Mouse (Mus musculus) liver, embryonic 14 days (tissue): ENCODE measurements around the gene Rpl27. TPM values are rescaled to one million over a fixed set of nuclear protein-coding genes. Genes with fewer than 3 reads are reported as not detected.

ENCODE experiments used
- polyA plus RNA-seq: library from polyadenylated mRNA; depleted of rRNA; stranded (reverse); fragments of >200 nt; gene quantifications from 2 replicates; pipeline ENCODE4 v1.2.3, GENCODE M21; 2012; rRNA removed

The Rpl27 gene
- polyA plus RNA-seq: 934 and 1,025 TPM in 2 replicates

DNA sequence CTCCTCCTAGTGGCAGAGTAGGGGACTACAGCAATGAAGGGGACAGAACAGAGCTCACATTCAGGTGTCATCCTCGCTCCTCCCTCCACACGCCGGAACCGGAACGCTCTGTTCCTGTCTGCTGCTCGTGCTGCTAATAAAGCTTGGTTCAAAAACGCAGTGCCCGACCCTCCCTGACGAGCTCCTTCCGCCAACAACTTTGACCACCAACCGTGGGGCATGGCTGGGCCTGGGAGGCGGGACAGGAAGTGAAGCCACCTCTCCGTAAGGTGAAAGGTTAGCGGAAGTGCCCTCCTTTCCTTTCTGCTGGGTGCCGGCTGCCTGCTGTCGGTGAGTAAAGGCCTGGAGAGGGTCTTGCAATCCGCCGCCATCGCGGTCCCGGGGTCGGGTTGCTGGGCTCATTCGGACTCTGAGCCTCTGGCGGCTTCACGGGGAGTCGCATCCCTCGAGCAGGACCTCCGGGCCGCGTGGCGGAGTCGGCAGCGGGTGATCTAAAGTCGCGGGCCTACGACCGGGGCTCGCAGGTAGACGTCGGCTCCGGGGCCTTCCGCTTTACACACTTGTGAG is at the start of gene Rpl27:
Rpl27 (plus strand) TSS at position 172 of the 567 bp plus-strand sequence.

DNA sequence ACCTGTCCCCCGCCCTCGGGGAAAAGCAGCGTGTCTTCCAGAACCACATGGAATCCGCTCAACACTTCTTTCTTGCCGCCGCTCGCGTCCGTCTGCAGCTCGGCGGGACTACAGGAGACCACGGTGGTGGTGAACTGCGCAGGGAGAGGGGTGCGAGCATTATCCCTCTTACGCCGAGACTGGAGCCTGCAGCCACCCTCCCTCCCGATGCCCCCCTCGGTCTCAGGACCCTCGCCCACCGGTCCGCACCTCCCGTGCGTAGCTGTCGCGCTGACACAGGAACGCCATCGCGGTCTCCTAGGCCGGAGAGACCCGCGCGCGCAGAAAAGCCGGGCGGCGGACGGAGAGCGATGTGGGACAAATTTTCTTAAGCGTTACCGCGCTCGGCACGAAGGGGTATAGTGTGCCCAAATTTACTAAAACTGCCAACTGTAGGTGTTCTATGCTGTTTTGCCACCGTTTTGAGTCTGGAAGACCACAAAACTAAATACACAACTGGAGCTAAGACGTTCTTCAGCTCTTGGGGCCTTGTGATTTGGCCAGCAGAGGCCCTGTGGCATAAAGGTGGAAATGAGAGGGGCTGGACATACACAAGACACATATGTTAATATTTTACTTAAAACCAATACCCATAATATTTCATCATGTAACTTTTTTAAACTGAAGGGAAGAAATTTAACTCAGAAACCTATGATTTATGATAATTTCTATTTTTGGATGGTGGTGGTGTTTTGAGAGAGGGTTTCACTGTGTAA is 24.8 kb upstream of the Rpl27 start, which contains the start of gene Aarsd1:
Aarsd1 (minus strand) TSS at position 515 of the 755 bp plus-strand sequence.

GRCm38 (mm10) chr11:101424105-101424851 is 17.8 kb upstream of the Rpl27 start, which contains the start of gene Gm27029:
Gm27029 (minus strand) TSS chr11:101424796.

DNA sequence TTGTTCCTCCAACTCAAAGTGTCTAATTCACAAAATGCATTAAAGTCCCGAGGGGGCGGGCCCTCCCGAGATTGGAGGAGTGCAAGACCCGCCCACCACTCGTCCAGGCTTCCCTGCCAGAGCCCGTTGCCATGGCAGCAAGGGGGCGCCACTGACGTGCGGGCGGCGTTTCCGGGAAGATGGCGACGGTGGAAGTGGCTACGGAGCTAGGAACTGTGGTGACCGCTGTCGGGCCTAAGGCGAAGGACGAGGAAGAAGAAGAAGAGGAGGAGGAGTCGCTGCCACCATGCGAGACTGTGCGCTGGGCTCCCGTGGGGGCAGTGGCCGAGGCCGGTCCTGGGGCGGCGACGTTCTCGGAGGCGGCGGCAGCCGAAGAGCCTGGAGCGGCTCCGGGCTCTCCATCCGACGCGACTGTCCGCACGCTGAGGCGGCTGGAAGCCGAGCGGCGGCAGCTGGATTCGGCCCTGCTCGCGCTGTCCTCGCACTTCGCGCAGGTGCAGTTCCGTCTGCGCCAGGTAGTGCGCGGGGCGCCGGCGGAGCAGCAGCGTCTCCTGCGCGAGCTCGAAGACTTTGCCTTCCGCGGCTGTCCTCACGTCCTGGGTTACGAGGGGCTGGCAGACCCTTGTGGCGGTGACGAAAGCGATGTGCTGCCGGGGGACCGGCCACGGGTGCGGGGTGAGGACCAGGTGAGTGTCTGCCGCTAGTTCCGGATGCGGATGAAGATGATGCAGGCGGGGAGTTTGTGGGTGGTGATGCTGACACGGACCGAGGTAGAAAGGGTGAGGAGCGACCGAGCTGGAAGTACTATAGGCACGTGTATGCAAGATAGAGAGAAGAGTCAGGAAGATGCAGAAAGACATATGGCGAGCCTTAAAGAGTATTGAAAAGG is 16.9 kb upstream of the Rpl27 start, which contains the start of the genes Rundc1 and Ptges3l:
Rundc1 (plus strand) TSS at position 161 of the 889 bp plus-strand sequence.
Ptges3l (minus strand) TSS at position 409 of the 889 bp plus-strand sequence.

DNA sequence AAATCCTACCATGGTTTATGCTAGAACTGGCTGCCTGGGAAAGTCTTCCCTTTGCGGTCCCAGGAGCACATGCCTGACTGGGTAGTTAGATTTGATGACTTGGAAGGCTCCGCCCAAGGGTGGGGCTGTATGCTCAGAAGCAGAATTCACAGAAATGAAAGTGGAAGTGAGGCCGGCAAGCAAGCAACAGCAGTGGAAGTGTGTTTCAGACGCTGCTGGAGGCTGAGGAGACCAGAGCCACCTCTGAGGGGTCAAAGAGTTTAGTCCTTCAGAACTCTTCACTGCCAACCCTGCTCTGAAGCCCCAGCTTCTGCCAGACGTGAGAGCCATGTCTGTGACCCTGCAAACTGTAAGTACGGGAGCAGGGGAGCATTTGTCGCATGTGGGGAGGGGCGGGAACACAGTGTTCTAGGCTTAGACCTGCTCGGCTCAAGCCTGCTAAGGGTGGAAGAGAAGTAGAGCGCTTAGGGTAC is 6.2 kb downstream of the Rpl27 start, which contains the start of gene Ifi35:
Ifi35 (plus strand) TSS at position 134 of the 473 bp plus-strand sequence.

DNA sequence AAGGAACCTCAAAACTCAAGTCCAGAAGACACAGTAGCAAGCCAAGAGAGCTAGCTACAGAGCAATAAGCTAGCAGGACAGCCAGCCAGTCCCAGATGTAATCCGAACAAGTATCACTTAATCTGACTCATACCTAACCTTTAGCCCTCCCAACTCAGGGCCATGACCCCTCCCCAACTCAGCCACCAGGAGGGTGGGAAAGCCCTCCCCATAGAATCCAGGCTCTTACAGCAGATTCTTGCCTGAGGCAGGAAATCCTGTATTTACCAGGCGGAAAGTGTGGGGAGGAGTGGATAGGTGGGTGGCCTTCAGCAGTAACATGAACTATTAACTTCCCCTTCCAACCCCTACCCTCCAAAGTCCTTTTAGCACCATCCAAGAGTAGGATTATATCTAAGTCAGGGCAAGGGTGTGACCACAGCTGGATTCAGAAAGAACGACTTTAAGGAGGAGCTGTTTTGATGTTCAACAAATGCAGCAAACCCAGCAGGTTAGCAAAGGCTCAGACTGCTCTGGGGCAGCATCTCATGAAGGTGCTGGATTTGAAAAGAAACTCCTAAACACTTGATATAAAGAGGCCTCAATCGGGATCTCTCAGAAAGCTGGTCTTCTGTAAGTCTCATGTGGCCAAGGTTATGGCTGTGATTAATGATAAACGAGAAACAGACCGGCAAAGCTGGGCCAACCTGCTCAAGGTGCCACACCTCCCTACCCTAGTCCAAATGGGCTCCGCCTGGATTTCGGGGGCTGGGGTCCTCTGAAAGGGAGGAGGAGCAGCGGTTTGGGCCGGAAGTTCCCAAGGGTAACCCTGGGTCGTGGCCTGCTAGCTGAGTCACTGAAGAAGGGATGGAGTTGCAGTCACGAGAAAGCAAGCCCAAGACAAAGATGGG is 22.4 kb downstream of the Rpl27 start, which contains the start of gene Rnd2:
Rnd2 (plus strand) TSS at position 789 of the 890 bp plus-strand sequence.

GRCm38 (mm10) chr11:101465869-101466551 is 23.9 kb downstream of the Rpl27 start, which contains the start of gene Vat1:
Vat1 (minus strand) TSS chr11:101466230.

Other genes with a start within 250 kb of the Rpl27 start
- 8.9 and 9.4 TPM in 2 replicates for gene Ezh1, start 215.8 kb upstream of the Rpl27 start, polyA plus RNA-seq
- gene Ramp2, start 196.3 kb upstream of the Rpl27 start, polyA plus RNA-seq: 13.0 and 15.1 TPM in 2 replicates
- 34.6 and 40.2 TPM in 2 replicates for gene Vps25, start 188.6 kb upstream of the Rpl27 start, polyA plus RNA-seq
- gene Wnk4, start 181.7 kb upstream of the Rpl27 start, polyA plus RNA-seq: 5.2 and 5.4 TPM in 2 replicates
- gene Cntd1, start 163.3 kb upstream of the Rpl27 start, polyA plus RNA-seq: 0.37 and 0.56 TPM in 2 replicates
- 50.7 and 59.2 TPM in 2 replicates for gene Coa3, start 163.2 kb upstream of the Rpl27 start, polyA plus RNA-seq
- gene Becn1, start 140.0 kb upstream of the Rpl27 start, polyA plus RNA-seq: 67.0 and 70.3 TPM in 2 replicates
- gene Psme3, start 126.1 kb upstream of the Rpl27 start, polyA plus RNA-seq: 111 and 131 TPM in 2 replicates
- 3.2 and 5.2 TPM in 2 replicates for gene Aoc2, start 117.2 kb upstream of the Rpl27 start, polyA plus RNA-seq
- 0.17 and 0.24 TPM in 2 replicates for gene Aoc3, start 111.7 kb upstream of the Rpl27 start, polyA plus RNA-seq
- gene G6pc, start 74.7 kb upstream of the Rpl27 start, polyA plus RNA-seq: 0.01 TPM in 2 replicates
- 26.3 and 29.3 TPM in 2 replicates for gene Aarsd1, start 24.7 kb upstream of the Rpl27 start, polyA plus RNA-seq
- 1.2 and 1.4 TPM in 2 replicates for gene Gm27029, start 17.5 kb upstream of the Rpl27 start, polyA plus RNA-seq
- gene Rundc1, start 17.2 kb upstream of the Rpl27 start, polyA plus RNA-seq: 3.4 and 4.2 TPM in 2 replicates
- 0.92 and 1.4 TPM in 2 replicates for gene Ptges3l, start 17.0 kb upstream of the Rpl27 start, polyA plus RNA-seq
- gene Ifi35, start 6.1 kb downstream of the Rpl27 start, polyA plus RNA-seq: 19.6 and 24.0 TPM in 2 replicates
- gene Rnd2, start 22.7 kb downstream of the Rpl27 start, polyA plus RNA-seq: 2.7 and 3.3 TPM in 2 replicates
- gene Vat1, start 23.9 kb downstream of the Rpl27 start, polyA plus RNA-seq: 8.3 and 9.3 TPM in 2 replicates
- 9.0 and 10.8 TPM in 2 replicates for gene Brca1, start 109.7 kb downstream of the Rpl27 start, polyA plus RNA-seq
- 24.0 and 27.6 TPM in 2 replicates for gene Nbr1, start 109.9 kb downstream of the Rpl27 start, polyA plus RNA-seq
- 4.8 and 7.8 TPM in 2 replicates for gene Tmem106a, start 139.9 kb downstream of the Rpl27 start, polyA plus RNA-seq
- not detected in 2 replicates for gene Gm11634, start 157.0 kb downstream of the Rpl27 start, polyA plus RNA-seq
- gene Rdm1, start 184.9 kb downstream of the Rpl27 start, polyA plus RNA-seq: 4.7 and 5.6 TPM in 2 replicates
- 0.89 and 1.2 TPM in 2 replicates for gene Arl4d, start 223.2 kb downstream of the Rpl27 start, polyA plus RNA-seq